Mouse (Mus musculus) embryonic facial prominence, embryonic 12.5 days (tissue): ENCODE data around the gene 4933411K16Rik. TPM values are rescaled to one million over a fixed set of nuclear protein-coding genes. Genes with fewer than 3 reads are reported as not detected.
A peak's percentile ranks its signal among the peaks of the same experiment; 100 is the strongest.

Experiments used
- ATAC-seq: fragments of 200-750 bp; cut with Nextera tagmentation; 2 replicates; pipeline ENCODE4 v1.8.0; 2017; ENCODE audit not compliant: insufficient number of reproducible peaks, insufficient read depth, low FRiP score, low TSS enrichment
- H3K27ac ChIP-seq: fragments of 300-500 bp; sonication (generic); 2 replicates; pipeline ENCODE4 v1.5.1; 2016; ENCODE audit warnings: mild to moderate bottlenecking
- H3K27me3 ChIP-seq: fragments of 300-500 bp; sonication (generic); 2 replicates; pipeline ENCODE4 v1.6.1; 2016; ENCODE audit warnings: mild to moderate bottlenecking, moderate library complexity
- H3K36me3 ChIP-seq: fragments of 300-500 bp; sonication (generic); 2 replicates; pipeline ENCODE4 v1.6.1; 2016; ENCODE audit warnings: mild to moderate bottlenecking
- H3K4me1 ChIP-seq: fragments of 300-500 bp; sonication (generic); 2 replicates; pipeline ENCODE4 v1.6.1; 2016
- H3K4me2 ChIP-seq: fragments of 300-500 bp; sonication (generic); replicated peaks from 2 replicates; pipeline ENCODE4 v1.6.1; 2016; ENCODE audit warnings: mild to moderate bottlenecking, moderate library complexity
- H3K4me3 ChIP-seq: fragments of 300-500 bp; sonication (generic); 2 replicates; pipeline ENCODE4 v1.5.1; 2016; ENCODE audit warnings: mild to moderate bottlenecking
- H3K9ac ChIP-seq: fragments of 300-500 bp; sonication (generic); 2 replicates; pipeline ENCODE4 v1.6.1; 2016; ENCODE audit warnings: mild to moderate bottlenecking, moderate library complexity
- H3K9me3 ChIP-seq: fragments of 300-500 bp; sonication (generic); 2 replicates; pipeline ENCODE4 v1.6.1; 2016; ENCODE audit warnings: mild to moderate bottlenecking, moderate library complexity
- WGBS: fragments of 180-500 bp; shearing (Covaris S2); methylation state at CpG from one replicate; pipeline ENCODE4 v1.1.7; 2016; 5-methylcytosine and 5-hydroxymethylcytosine counted together
- polyA plus RNA-seq: library from polyadenylated mRNA; unstranded; fragments of >200 nt; fragmentation: Nextera tagmentation; extraction: Ambion mirVana; gene quantifications from 2 replicates; pipeline ENCODE4 v1.2.1, GENCODE M21; 2016

The 4933411K16Rik gene
- polyA plus RNA-seq, 1 experiment from 2014 or later: not detected

- Histone ChIP-seq H3K4me3 (no peak overlapping the region), H3K36me3 (no peaks in the 10 kb centered on the region), H3K27ac (peak overlapping the region; percentile 60), H3K9ac (no peak overlapping the region), H3K9me3 (no peaks in the 10 kb centered on the region), H3K4me2 (no peak overlapping the region), H3K4me1 (peaks cover 35% of the 10 kb centered on the region), H3K27me3 (no peaks in the 10 kb centered on the region)
- 73% methylated on average over 8 of the region's 8 CpGs for WGBS
- no peak for ATAC-seq
Observed at GRCm38 (mm10) chr19:42017399-42018247, 34.4 kb upstream of the 4933411K16Rik start.

GRCm38 (mm10) chr19:42019011-42019522 lies 33.0 kb upstream of the 4933411K16Rik start:
- ATAC-seq: no peak
- Histone ChIP-seq H3K9ac (no peak overlapping the region), H3K27me3 (no peaks in the 10 kb centered on the region), H3K4me3 (no peak overlapping the region), H3K9me3 (no peaks in the 10 kb centered on the region), H3K27ac (peak overlapping the region; percentile 58), H3K4me2 (no peak overlapping the region), H3K4me1 (peaks cover 37% of the 10 kb centered on the region), H3K36me3 (no peaks in the 10 kb centered on the region)
- 13% methylated on average over 4 of the region's 4 CpGs for WGBS

GRCm38 (mm10) chr19:42021681-42022541 lies 30.1 kb upstream of the 4933411K16Rik start:
- Histone ChIP-seq H3K4me3 (no peak overlapping the region), H3K4me1 (peaks cover 29% of the 10 kb centered on the region), H3K4me2 (no peak overlapping the region), H3K36me3 (no peaks in the 10 kb centered on the region), H3K27ac (no peak overlapping the region), H3K9ac (no peak overlapping the region), H3K27me3 (no peaks in the 10 kb centered on the region), H3K9me3 (no peaks in the 10 kb centered on the region)
- WGBS: 67% methylated on average over 10 of the region's 10 CpGs
- ATAC-seq: no peak

- Histone ChIP-seq H3K27me3 (no peaks in the 10 kb centered on the region), H3K9me3 (no peaks in the 10 kb centered on the region), H3K36me3 (no peaks in the 10 kb centered on the region), H3K4me3 (no peak overlapping the region), H3K27ac (no peak overlapping the region), H3K4me1 (peaks cover 23% of the 10 kb centered on the region), H3K9ac (no peak overlapping the region), H3K4me2 (no peak overlapping the region)
- WGBS: 72% methylated on average over 2 of the region's 2 CpGs
- ATAC-seq: no peak
Observed at GRCm38 (mm10) chr19:42022542-42022848, 29.6 kb upstream of the 4933411K16Rik start.

GRCm38 (mm10) chr19:42026158-42026557 lies 25.9 kb upstream of the 4933411K16Rik start:
- no peaks in the 10 kb centered on the region for H3K9me3 ChIP-seq
- 0 out of 2 replicates have a peak, but pooled peaks cover 9% of the 10 kb centered on the region for H3K4me1 ChIP-seq
- no peaks in the 10 kb centered on the region for H3K27me3 ChIP-seq
- ATAC-seq: peak; percentile 54; the same call in 1 of the 2 replicates
- H3K4me3 ChIP-seq: no peak overlapping the region
- H3K9ac ChIP-seq: no peak overlapping the region
- H3K36me3 ChIP-seq: no peaks in the 10 kb centered on the region
- no peak overlapping the region for H3K27ac ChIP-seq
- H3K4me2 ChIP-seq: no peak overlapping the region
- WGBS: 8% methylated on average over 5 of the region's 5 CpGs

- Histone ChIP-seq H3K4me3 (no peak overlapping the region), H3K4me1 (peaks cover 19% of the 10 kb centered on the region), H3K9ac (no peak overlapping the region), H3K9me3 (no peaks in the 10 kb centered on the region), H3K27me3 (no peaks in the 10 kb centered on the region), H3K36me3 (peaks cover 9% of the 10 kb centered on the region; the same call in 1 of the 2 replicates), H3K4me2 (no peak overlapping the region), H3K27ac (no peak overlapping the region)
- WGBS: 76% methylated on average over 5 of the region's 5 CpGs
- no peak for ATAC-seq
Observed at GRCm38 (mm10) chr19:42031112-42031511, 20.9 kb upstream of the 4933411K16Rik start.

GRCm38 (mm10) chr19:42033611-42034010 lies 18.4 kb upstream of the 4933411K16Rik start:
- no peaks in the 10 kb centered on the region for H3K27me3 ChIP-seq
- no peak for ATAC-seq
- no peaks in the 10 kb centered on the region for H3K9me3 ChIP-seq
- H3K4me2 ChIP-seq: no peak overlapping the region
- 0 out of 2 replicates have a peak overlapping the region, but pooled peaks have one; percentile 7 for H3K27ac ChIP-seq
- peaks cover 19% of the 10 kb centered on the region for H3K4me1 ChIP-seq
- H3K4me3 ChIP-seq: no peak overlapping the region
- peaks cover 9% of the 10 kb centered on the region; the same call in 1 of the 2 replicates for H3K36me3 ChIP-seq
- peak overlapping the region; percentile 21; the same call in 1 of the 2 replicates for H3K9ac ChIP-seq
- 85% methylated on average over 14 of the region's 14 CpGs for WGBS

GRCm38 (mm10) chr19:42034146-42034775 lies 17.8 kb upstream of the 4933411K16Rik start:
- no peaks in the 10 kb centered on the region for H3K9me3 ChIP-seq
- H3K27me3 ChIP-seq: no peaks in the 10 kb centered on the region
- ATAC-seq: no peak
- 53% methylated on average over 9 of the region's 9 CpGs for WGBS
- H3K27ac ChIP-seq: peak overlapping the region; percentile 7; the same call in 1 of the 2 replicates
- H3K36me3 ChIP-seq: peaks cover 9% of the 10 kb centered on the region; the same call in 1 of the 2 replicates
- peak overlapping the region; percentile 21; the same call in 1 of the 2 replicates for H3K9ac ChIP-seq
- H3K4me2 ChIP-seq: no peak overlapping the region
- H3K4me3 ChIP-seq: no peak overlapping the region
- peaks cover 19% of the 10 kb centered on the region for H3K4me1 ChIP-seq

GRCm38 (mm10) chr19:42034881-42035455 lies 17.1 kb upstream of the 4933411K16Rik start:
- Histone ChIP-seq H3K9me3 (no peaks in the 10 kb centered on the region), H3K36me3 (peaks cover 9% of the 10 kb centered on the region; the same call in 1 of the 2 replicates), H3K4me2 (no peak overlapping the region), H3K4me1 (peaks cover 19% of the 10 kb centered on the region), H3K27me3 (peaks cover 3% of the 10 kb centered on the region), H3K9ac (0 out of 2 replicates have a peak overlapping the region, but pooled peaks have one; percentile 19), H3K4me3 (no peak overlapping the region), H3K27ac (peak overlapping the region; percentile 7; the same call in 1 of the 2 replicates)
- WGBS: 45% methylated on average over 11 of the region's 11 CpGs
- ATAC-seq: peak; percentile 42; the same call in 1 of the 2 replicates

- peaks cover 19% of the 10 kb centered on the region for H3K4me1 ChIP-seq
- peaks cover 8% of the 10 kb centered on the region for H3K27me3 ChIP-seq
- peaks cover 9% of the 10 kb centered on the region; the same call in 1 of the 2 replicates for H3K36me3 ChIP-seq
- no peak within 1 kb of the TSS for H3K27ac ChIP-seq
- H3K4me3 ChIP-seq: no peak within 1 kb of the TSS
- H3K4me2 ChIP-seq: no peak within 1 kb of the TSS
- 67% methylated on average over 19 of the region's 19 CpGs for WGBS
- peak; percentile 50; the same call in 1 of the 2 replicates for ATAC-seq
- no peaks in the 10 kb centered on the region for H3K9me3 ChIP-seq
- no peak within 1 kb of the TSS for H3K9ac ChIP-seq
Observed at GRCm38 (mm10) chr19:42035456-42036248, 16.4 kb upstream of the 4933411K16Rik start, which contains the start of gene Ankrd2. TSS of gene Ankrd2 (plus strand) at chr19:42036000.
